Mouse (Mus musculus): ENCODE measurements around the gene Bst1.

- TF ChIP-seq CTCF (IDR thresholded peaks at IDR 0.05; ENCODE audit: low read depth) (no peak), EP300 (IDR thresholded peaks at IDR 0.05; ENCODE audit: low read depth) (no peak)
Measured at GRCm38 (mm10) chr5:43820785-43821184, 2.1 kb downstream of the Bst1 start.

Measured in liver, postnatal 0 days (tissue).